Mouse (Mus musculus) liver (tissue): ENCODE data around the gene Dvl3.

ENCODE experiments used
- DNase-seq: peaks from one replicate; pipeline ENCODE4 v3.0.0-alpha.2; 2020; ENCODE audit warnings: mixed read lengths

Dvl3 gene

DNA sequence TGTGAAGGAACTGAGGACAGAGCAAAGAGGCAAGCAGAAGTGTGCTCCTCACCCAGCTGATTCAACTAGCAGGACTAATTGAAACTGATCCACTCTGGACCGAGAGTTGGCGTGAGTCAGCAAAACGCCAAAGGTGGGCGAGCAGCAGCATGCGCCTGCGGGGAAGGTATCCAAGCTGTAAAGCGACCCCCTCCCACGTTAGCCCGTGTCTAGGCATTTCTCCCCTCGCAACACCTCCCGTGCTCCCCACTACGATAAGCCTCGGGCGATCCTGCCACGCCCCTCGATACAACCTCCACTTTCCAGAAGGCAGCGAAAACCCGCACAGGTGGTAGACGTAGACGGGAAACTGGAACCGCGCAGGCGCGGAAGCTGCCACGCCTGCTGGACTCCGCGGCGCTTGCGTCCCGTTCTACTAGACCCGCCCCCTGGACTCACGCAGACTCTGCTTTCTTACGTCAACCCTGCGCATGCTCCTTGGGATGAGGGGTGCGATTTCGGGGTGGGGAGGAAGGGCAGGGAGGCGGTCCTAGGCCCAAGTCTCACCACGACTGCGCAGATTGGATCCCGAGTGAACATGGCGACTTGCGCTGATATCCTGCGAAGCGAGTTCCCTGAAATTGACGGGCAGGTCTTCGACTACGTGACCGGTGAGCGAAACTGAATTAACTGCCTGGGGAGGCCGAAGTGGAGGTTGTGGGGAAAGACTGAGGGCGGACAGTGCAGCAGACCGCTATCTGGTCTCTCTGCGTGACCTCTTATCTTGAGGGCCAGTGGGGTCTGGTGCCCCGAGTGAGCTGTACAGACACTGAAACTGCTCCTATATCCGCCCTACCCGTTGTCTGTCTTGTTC, 31.5 kb downstream of the Dvl3 start, which contains the start of gene Abcf3:
Gene Abcf3 (plus strand): TSS at position 482 of the 853 bp plus-strand sequence.
- DNase-seq: peak; percentile 99

DNA sequence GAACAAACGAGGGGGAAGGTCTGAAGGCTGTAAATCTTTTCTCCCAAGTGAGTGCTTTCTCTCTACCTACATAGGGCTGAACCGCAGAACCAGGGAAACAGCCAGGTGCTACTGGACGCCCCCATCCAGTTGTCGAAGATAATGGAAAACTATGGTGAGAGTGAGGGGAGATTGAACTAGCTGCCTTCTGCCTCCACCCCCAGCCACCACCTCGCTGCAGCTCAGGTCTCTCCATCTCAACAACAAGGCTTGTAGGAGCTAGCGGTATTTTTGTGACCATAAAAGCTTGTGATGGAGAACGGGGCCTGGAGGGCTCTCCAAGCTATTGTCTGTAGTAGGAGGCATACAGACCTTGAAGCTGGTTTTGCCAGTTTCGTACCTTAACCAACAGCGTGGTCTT, 32.4 kb downstream of the Dvl3 start:
- DNase-seq: no peak

DNA sequence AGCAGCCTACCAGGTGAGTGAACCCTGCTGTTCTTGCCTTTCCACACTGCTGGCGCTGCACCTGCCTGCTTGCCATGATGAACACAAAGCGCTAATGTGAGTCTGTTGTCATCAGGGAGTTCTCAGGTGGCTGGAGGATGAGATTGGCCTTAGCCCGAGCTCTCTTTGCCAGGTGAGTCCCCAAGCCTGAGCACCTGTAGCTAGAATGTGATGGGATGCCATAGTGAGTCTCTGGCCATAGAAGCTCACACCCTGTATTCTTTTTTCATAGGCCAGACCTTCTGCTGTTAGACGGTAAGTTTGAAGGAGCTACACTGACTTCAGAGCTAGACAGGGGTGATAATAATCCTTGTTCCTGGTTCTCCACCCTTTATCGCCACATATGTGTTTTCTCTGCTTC, 34.9 kb downstream of the Dvl3 start:
- no peak for DNase-seq

- no peak for DNase-seq
These were observed 35.8 kb downstream of the Dvl3 start for GRCm38 (mm10) chr16:20552594-20552993.

DNA sequence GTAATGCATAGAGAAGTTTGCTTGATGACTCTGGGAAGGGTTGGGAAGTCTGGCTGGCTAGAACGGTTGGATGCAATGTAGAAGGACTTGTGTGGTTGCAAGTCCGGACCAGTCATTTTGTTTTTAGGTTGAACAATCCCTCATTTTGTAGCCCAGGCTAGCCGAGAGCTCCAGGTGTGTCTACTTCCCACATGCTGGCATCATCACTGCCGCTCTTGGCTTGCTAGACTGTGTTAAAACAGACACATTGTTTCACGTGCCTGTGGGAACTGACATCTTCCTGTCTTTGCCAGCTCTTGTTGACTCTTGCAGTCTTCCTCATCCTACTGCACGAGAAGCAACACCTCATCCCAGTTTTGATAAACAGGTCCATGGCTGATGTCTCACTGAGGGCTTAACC, 38.2 kb downstream of the Dvl3 start:
- no peak for DNase-seq

- no peak for DNase-seq
These were observed 40.6 kb downstream of the Dvl3 start for GRCm38 (mm10) chr16:20557381-20557780.

DNA sequence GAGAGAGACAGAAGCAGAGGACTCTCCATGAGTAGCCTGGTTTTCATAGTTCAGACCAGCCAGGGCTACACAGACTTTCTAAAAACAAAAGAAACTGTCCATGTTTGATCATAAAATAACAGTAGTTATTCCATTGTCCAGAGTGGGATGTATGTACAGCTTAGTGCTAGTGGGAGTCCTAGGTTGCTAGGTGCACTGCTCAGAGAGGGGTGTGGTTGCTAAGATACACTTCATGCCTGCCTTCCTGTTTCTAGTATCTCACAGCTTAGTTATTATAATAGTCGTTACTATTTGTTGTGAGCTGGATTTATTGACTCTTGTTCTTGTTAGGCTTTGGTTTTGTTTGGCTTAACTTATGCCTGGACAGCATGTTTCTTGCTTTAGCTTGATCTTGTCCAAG, 48.3 kb downstream of the Dvl3 start:
- DNase-seq: no peak
